Mouse (Mus musculus): ENCODE measurements around the gene Gng4. TPM values are rescaled to one million over a fixed set of nuclear protein-coding genes. Genes with fewer than 3 reads are reported as not detected.
"Not testable (repeated sequence)": the region's sequence is repeated elsewhere in the genome, so short reads cannot be mapped to it uniquely, and the experiment has no call there.

Gng4 gene
- polyA plus RNA-seq, 1 experiment from 2014 or later, result 6.2 TPM

DNA sequence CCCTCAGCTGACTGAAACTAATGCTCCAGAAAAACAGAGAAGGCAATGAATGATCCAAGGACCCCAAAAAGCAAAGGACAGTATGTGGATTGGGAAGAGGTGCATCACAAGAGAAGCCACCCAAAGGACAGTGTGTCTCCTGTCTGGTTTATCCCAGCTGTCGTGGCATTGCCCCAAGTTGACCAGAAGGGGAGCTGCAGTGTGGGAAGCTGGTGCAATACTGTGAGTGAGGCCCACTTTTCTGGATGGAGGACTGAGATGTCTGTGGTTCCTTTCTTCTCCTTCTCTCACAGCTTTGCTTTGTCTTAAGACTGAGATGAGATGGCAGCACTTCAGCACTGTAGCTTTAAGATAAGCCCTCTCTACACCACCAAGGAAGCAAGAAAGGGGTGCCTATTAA lies 12.2 kb downstream of the Gng4 start:
- H3K4me2 ChIP-seq (ENCODE audit: low read depth, low read length), result no peak overlapping the region
- H3K4me3 ChIP-seq (ENCODE audit: low read depth, low read length), result no peak overlapping the region
- no peak overlapping the region for H3K9ac ChIP-seq (ENCODE audit: low read depth, low read length)
- H3K27ac ChIP-seq (replicated peaks; ENCODE audit: low read depth, low read length), result no peak overlapping the region
- H3K4me1 ChIP-seq (ENCODE audit: control insufficient read depth, insufficient read depth, low read length), result no peaks in the 10 kb centered on the region
- no peaks in the 10 kb centered on the region for H3K9me3 ChIP-seq (ENCODE audit: control insufficient read depth, low read length)
- H3K27me3 ChIP-seq (replicated peaks; ENCODE audit: control insufficient read depth, insufficient read depth, low read length), result no peaks in the 10 kb centered on the region
- ATAC-seq (ENCODE audit: low read depth) (no peak), DNase-seq (ENCODE audit: low spot score) (no peak)
- no peaks in the 10 kb centered on the region for H3K36me3 ChIP-seq (ENCODE audit: control insufficient read depth, insufficient read depth, low read length)
- WGBS, result 86% methylated on average over 1 of the region's 1 CpGs

GRCm38 (mm10) chr13:13797816-13798215 lies 14.0 kb downstream of the Gng4 start:
- H3K36me3 ChIP-seq (ENCODE audit: control insufficient read depth, insufficient read depth, low read length); H3K27me3 ChIP-seq (replicated peaks; ENCODE audit: control insufficient read depth, insufficient read depth, low read length); H3K4me2 ChIP-seq (ENCODE audit: low read depth, low read length); H3K27ac ChIP-seq (replicated peaks; ENCODE audit: low read depth, low read length); H3K4me3 ChIP-seq (ENCODE audit: low read depth, low read length); H3K9me3 ChIP-seq (ENCODE audit: control insufficient read depth, low read length); H3K9ac ChIP-seq (ENCODE audit: low read depth, low read length); H3K4me1 ChIP-seq (ENCODE audit: control insufficient read depth, insufficient read depth, low read length); DNase-seq (ENCODE audit: low spot score); ATAC-seq (ENCODE audit: low read depth): not testable (repeated sequence)
- 90% methylated on average over 12 of the region's 12 CpGs for WGBS

DNA sequence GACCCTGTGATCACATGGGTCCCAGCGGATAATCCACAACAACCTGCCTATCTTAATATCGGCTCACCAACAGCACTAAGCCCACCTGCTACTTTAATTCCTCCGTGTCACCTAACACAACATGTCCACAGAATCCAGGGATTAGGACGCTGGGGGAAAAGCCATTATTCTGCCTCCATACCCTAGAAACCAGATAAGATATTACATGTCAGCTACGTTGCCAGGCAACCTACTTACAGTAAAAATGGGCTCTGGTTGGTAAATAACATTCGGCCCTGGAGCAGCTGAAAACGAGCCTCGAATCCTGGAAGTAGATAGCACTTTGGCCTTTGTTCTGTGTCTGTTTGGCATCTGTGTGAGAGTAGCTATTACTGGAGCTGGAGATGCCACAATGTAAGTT lies 14.9 kb downstream of the Gng4 start:
- Histone ChIP-seq H3K4me3 (ENCODE audit: low read depth, low read length) (no peak overlapping the region), H3K9ac (ENCODE audit: low read depth, low read length) (no peak overlapping the region), H3K9me3 (ENCODE audit: control insufficient read depth, low read length) (no peaks in the 10 kb centered on the region), H3K27ac (replicated peaks; ENCODE audit: low read depth, low read length) (no peak overlapping the region), H3K36me3 (ENCODE audit: control insufficient read depth, insufficient read depth, low read length) (no peaks in the 10 kb centered on the region), H3K27me3 (replicated peaks; ENCODE audit: control insufficient read depth, insufficient read depth, low read length) (no peaks in the 10 kb centered on the region), H3K4me1 (ENCODE audit: control insufficient read depth, insufficient read depth, low read length) (no peaks in the 10 kb centered on the region), H3K4me2 (ENCODE audit: low read depth, low read length) (no peak overlapping the region)
- 87% methylated on average over 8 of the region's 8 CpGs for WGBS
- ATAC-seq (ENCODE audit: low read depth) (peak; percentile 57; the same call in 1 of the 2 replicates), DNase-seq (ENCODE audit: low spot score) (no peak)

- no peak overlapping the region for H3K4me2 ChIP-seq (ENCODE audit: low read depth, low read length)
- H3K4me1 ChIP-seq (ENCODE audit: control insufficient read depth, insufficient read depth, low read length), result no peaks in the 10 kb centered on the region; the same call in 1 of the 2 replicates
- H3K27me3 ChIP-seq (replicated peaks; ENCODE audit: control insufficient read depth, insufficient read depth, low read length), result no peaks in the 10 kb centered on the region
- H3K9me3 ChIP-seq (ENCODE audit: control insufficient read depth, low read length), result no peaks in the 10 kb centered on the region
- H3K27ac ChIP-seq (replicated peaks; ENCODE audit: low read depth, low read length), result no peak overlapping the region
- 35% methylated on average over 11 of the region's 11 CpGs for WGBS
- H3K36me3 ChIP-seq (ENCODE audit: control insufficient read depth, insufficient read depth, low read length), result no peaks in the 10 kb centered on the region
- no peak overlapping the region for H3K4me3 ChIP-seq (ENCODE audit: low read depth, low read length)
- ATAC-seq (ENCODE audit: low read depth) (peak; percentile 71), DNase-seq (ENCODE audit: low spot score) (peak; percentile 46)
- H3K9ac ChIP-seq (ENCODE audit: low read depth, low read length), result no peak overlapping the region
These were observed 24.7 kb downstream of the Gng4 start for GRCm38 (mm10) chr13:13808337-13809132.

DNA sequence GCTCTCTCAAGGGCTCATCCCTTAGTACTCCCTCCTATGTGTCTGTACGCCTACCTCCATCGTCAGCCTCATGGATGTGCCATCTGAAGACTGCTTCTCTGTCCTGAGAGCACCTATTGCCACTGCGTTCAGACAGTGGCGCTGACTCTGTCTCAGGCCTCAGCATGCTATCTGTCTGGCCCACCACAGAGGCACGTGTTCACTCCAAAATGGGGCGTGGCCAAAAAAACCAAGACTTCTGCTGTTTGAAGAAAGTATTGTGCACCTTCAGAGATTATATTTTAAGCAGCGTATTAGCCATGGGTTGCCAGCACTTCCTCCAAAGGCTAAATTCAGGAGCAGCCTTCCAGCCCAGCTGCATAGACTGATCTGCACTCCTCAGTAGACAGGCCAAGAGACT lies 27.0 kb downstream of the Gng4 start:
- no peak overlapping the region for H3K4me3 ChIP-seq (ENCODE audit: low read depth, low read length)
- H3K36me3 ChIP-seq (ENCODE audit: control insufficient read depth, insufficient read depth, low read length), result no peaks in the 10 kb centered on the region
- no peak overlapping the region for H3K9ac ChIP-seq (ENCODE audit: low read depth, low read length)
- no peaks in the 10 kb centered on the region for H3K9me3 ChIP-seq (ENCODE audit: control insufficient read depth, low read length)
- DNase-seq (ENCODE audit: low spot score) (no peak), ATAC-seq (ENCODE audit: low read depth) (no peak)
- H3K27ac ChIP-seq (replicated peaks; ENCODE audit: low read depth, low read length), result no peak overlapping the region
- H3K4me1 ChIP-seq (ENCODE audit: control insufficient read depth, insufficient read depth, low read length), result no peaks in the 10 kb centered on the region; the same call in 1 of the 2 replicates
- H3K27me3 ChIP-seq (replicated peaks; ENCODE audit: control insufficient read depth, insufficient read depth, low read length), result no peaks in the 10 kb centered on the region
- 84% methylated on average over 7 of the region's 7 CpGs for WGBS
- no peak overlapping the region for H3K4me2 ChIP-seq (ENCODE audit: low read depth, low read length)

GRCm38 (mm10) chr13:13818696-13819095 lies 34.8 kb downstream of the Gng4 start:
- Histone ChIP-seq H3K27ac (replicated peaks; ENCODE audit: low read depth, low read length) (no peak overlapping the region), H3K9me3 (ENCODE audit: control insufficient read depth, low read length) (no peaks in the 10 kb centered on the region), H3K4me2 (ENCODE audit: low read depth, low read length) (no peak overlapping the region), H3K9ac (ENCODE audit: low read depth, low read length) (no peak overlapping the region), H3K36me3 (ENCODE audit: control insufficient read depth, insufficient read depth, low read length) (no peaks in the 10 kb centered on the region), H3K4me1 (ENCODE audit: control insufficient read depth, insufficient read depth, low read length) (no peaks in the 10 kb centered on the region), H3K4me3 (ENCODE audit: low read depth, low read length) (no peak overlapping the region), H3K27me3 (replicated peaks; ENCODE audit: control insufficient read depth, insufficient read depth, low read length) (no peaks in the 10 kb centered on the region)
- 83% methylated on average over 3 of the region's 3 CpGs for WGBS
- no peak for ATAC-seq (ENCODE audit: low read depth)
- no peak for DNase-seq (ENCODE audit: low spot score)

GRCm38 (mm10) chr13:13820234-13821123 lies 36.6 kb downstream of the Gng4 start:
- Histone ChIP-seq H3K4me3 (ENCODE audit: low read depth, low read length) (no peak overlapping the region), H3K36me3 (ENCODE audit: control insufficient read depth, insufficient read depth, low read length) (no peaks in the 10 kb centered on the region), H3K9me3 (ENCODE audit: control insufficient read depth, low read length) (no peaks in the 10 kb centered on the region), H3K27me3 (replicated peaks; ENCODE audit: control insufficient read depth, insufficient read depth, low read length) (no peaks in the 10 kb centered on the region), H3K27ac (replicated peaks; ENCODE audit: low read depth, low read length) (no peak overlapping the region), H3K4me1 (ENCODE audit: control insufficient read depth, insufficient read depth, low read length) (no peaks in the 10 kb centered on the region), H3K9ac (ENCODE audit: low read depth, low read length) (no peak overlapping the region), H3K4me2 (ENCODE audit: low read depth, low read length) (no peak overlapping the region)
- WGBS, result 62% methylated on average over 7 of the region's 7 CpGs
- DNase-seq (ENCODE audit: low spot score), result no peak
- ATAC-seq (ENCODE audit: low read depth), result no peak

- Histone ChIP-seq H3K4me1 (ENCODE audit: control insufficient read depth, insufficient read depth, low read length) (no peaks in the 10 kb centered on the region), H3K4me3 (ENCODE audit: low read depth, low read length) (no peak overlapping the region), H3K27me3 (replicated peaks; ENCODE audit: control insufficient read depth, insufficient read depth, low read length) (no peaks in the 10 kb centered on the region), H3K27ac (replicated peaks; ENCODE audit: low read depth, low read length) (no peak overlapping the region), H3K9me3 (ENCODE audit: control insufficient read depth, low read length) (no peaks in the 10 kb centered on the region), H3K9ac (ENCODE audit: low read depth, low read length) (no peak overlapping the region), H3K36me3 (ENCODE audit: control insufficient read depth, insufficient read depth, low read length) (no peaks in the 10 kb centered on the region), H3K4me2 (ENCODE audit: low read depth, low read length) (no peak overlapping the region)
- DNase-seq (ENCODE audit: low spot score) (no peak), ATAC-seq (ENCODE audit: low read depth) (no peak)
- WGBS, result 93% methylated on average over 7 of the region's 7 CpGs
These were observed 41.1 kb downstream of the Gng4 start for GRCm38 (mm10) chr13:13824946-13825345.
